In genomic region chr15:79752742-79753419, GRCm38 (mm10) we compare ENCODE assay signal across 8 mouse cellular contexts. TPM values are rescaled to one million over a fixed set of nuclear protein-coding genes. Genes with fewer than 3 reads are reported as not detected.
DNase-seq lines count a peak whose midpoint lies in the region; ATAC-seq and TF ChIP-seq lines count a peak whose summit lies in the region.

No protein-coding gene starts in this region.

- no peaks in the 10 kb centered on the region for H3K27me3 ChIP-seq in intestine, embryonic 15.5 days (replicated peaks)
- H3K27me3 ChIP-seq in limb, embryonic 12.5 days, result no peaks in the 10 kb centered on the region
- no peaks in the 10 kb centered on the region for H3K27me3 ChIP-seq in midbrain, postnatal 0 days (ENCODE audit: insufficient read depth, low read length)

- WGBS in intestine, embryonic 15.5 days, result 21% methylated on average over 11 of the region's 11 CpGs
- WGBS in limb, embryonic 12.5 days, result 23% methylated on average over 11 of the region's 11 CpGs
- 22% methylated on average over 11 of the region's 11 CpGs for WGBS in midbrain, postnatal 0 days

- peak; percentile 79 to 91 for DNase-seq in adrenal gland, adult (ENCODE audit: inconsistent age in 2 of 2, low spot score in 1 of 2)
- no peak for DNase-seq in adrenal gland, adult 8-10 months
- DNase-seq in cerebellum, adult 9-10 months, result peak; percentile 86
- peak; percentile 60 to 80 for DNase-seq in frontal cortex, postnatal 14 days (ENCODE audit: low spot score in 2 of 2)
- peak; percentile 74 for DNase-seq in midbrain, postnatal 0 days (ENCODE audit: low spot score)
- peak; percentile 70 to 79 for DNase-seq in spleen, postnatal 10 days (ENCODE audit: low spot score in 2 of 2)

- H3K4me3 ChIP-seq in intestine, embryonic 15.5 days (replicated peaks), result no peak overlapping the region
- H3K4me3 ChIP-seq in limb, embryonic 12.5 days (replicated peaks), result no peak overlapping the region
- H3K4me3 ChIP-seq in midbrain, postnatal 0 days (ENCODE audit: low read depth, low read length), result no peak overlapping the region

- H3K9me3 ChIP-seq in intestine, embryonic 15.5 days, result no peaks in the 10 kb centered on the region
- H3K9me3 ChIP-seq in limb, embryonic 12.5 days, result no peaks in the 10 kb centered on the region
- no peaks in the 10 kb centered on the region for H3K9me3 ChIP-seq in midbrain, postnatal 0 days (ENCODE audit: low read length)

- ATAC-seq in intestine, embryonic 15.5 days, result peak; percentile 57
- ATAC-seq in limb, embryonic 12.5 days (ENCODE audit: insufficient number of reproducible peaks, insufficient read depth, low FRiP score, low TSS enrichment, low read depth), result no peak
- ATAC-seq in midbrain, postnatal 0 days (ENCODE audit: low FRiP score), result peak; percentile 9; the same call in 1 of the 2 replicates

- peak; percentile 100 for TF ChIP-seq CTCF in midbrain, postnatal 0 days (IDR thresholded peaks at IDR 0.05)

- no peak overlapping the region for H3K4me2 ChIP-seq in intestine, embryonic 15.5 days (replicated peaks)
- H3K4me2 ChIP-seq in limb, embryonic 12.5 days, result no peak overlapping the region
- H3K4me2 ChIP-seq in midbrain, postnatal 0 days (ENCODE audit: low read depth, low read length, poor library complexity, severe bottlenecking), result no peak overlapping the region

- H3K9ac ChIP-seq in intestine, embryonic 15.5 days, result no peak overlapping the region
- H3K9ac ChIP-seq in limb, embryonic 12.5 days (replicated peaks), result 0 out of 2 replicates have a peak overlapping the region, but pooled peaks have one; percentile 8
- H3K9ac ChIP-seq in midbrain, postnatal 0 days (replicated peaks; ENCODE audit: low read length, poor library complexity, severe bottlenecking), result no peak overlapping the region

- no peaks in the 10 kb centered on the region for H3K36me3 ChIP-seq in intestine, embryonic 15.5 days
- no peaks in the 10 kb centered on the region for H3K36me3 ChIP-seq in limb, embryonic 12.5 days
- no peaks in the 10 kb centered on the region for H3K36me3 ChIP-seq in midbrain, postnatal 0 days (ENCODE audit: insufficient read depth, low read length)

- no peak overlapping the region for H3K27ac ChIP-seq in intestine, embryonic 15.5 days
- H3K27ac ChIP-seq in limb, embryonic 12.5 days, result no peak overlapping the region
- H3K27ac ChIP-seq in midbrain, postnatal 0 days (ENCODE audit: low read depth, low read length), result no peak overlapping the region

- no peaks in the 10 kb centered on the region for H3K4me1 ChIP-seq in intestine, embryonic 15.5 days (replicated peaks)
- 0 out of 2 replicates have a peak, but pooled peaks cover 4% of the 10 kb centered on the region for H3K4me1 ChIP-seq in limb, embryonic 12.5 days (replicated peaks)
- no peaks in the 10 kb centered on the region for H3K4me1 ChIP-seq in midbrain, postnatal 0 days (ENCODE audit: insufficient read depth, low read length)

RNA-seq across cellular contexts. Expression of gene Sun2, which starts 10.5 kb away (rescaled TPM):
- 10 to 100 TPM; 48.3 to 71.4 (median 53.9) TPM for total RNA-seq in adrenal gland, adult 8-10 months (2022)
- polyA plus RNA-seq in intestine, embryonic 15.5 days (2015; fragmentation: Nextera tagmentation; extraction: Ambion mirVana), result 3.4 and 4.5 TPM in 2 replicates
- polyA plus RNA-seq in limb, embryonic 12.5 days (2016; fragmentation: Nextera tagmentation; extraction: Ambion mirVana), result 6.1 and 6.6 TPM in 2 replicates
- 32.3 and 33.7 TPM in 2 replicates for total RNA-seq in midbrain, postnatal 0 days (2014; rRNA removed)
- 2.8 and 3.1 TPM in 2 replicates for polyA plus RNA-seq in midbrain, postnatal 0 days (2015; fragmentation: Nextera tagmentation; extraction: Ambion mirVana)

RNA-seq across cellular contexts. Expression of gene Dnal4, which starts 24.8 kb away (rescaled TPM):
- total RNA-seq in adrenal gland, adult 8-10 months (2022), result 10 to 100 TPM; 22.0 to 27.1 (median 23.5) TPM
- polyA plus RNA-seq in intestine, embryonic 15.5 days (2015; fragmentation: Nextera tagmentation; extraction: Ambion mirVana), result 42.6 and 44.5 TPM in 2 replicates
- polyA plus RNA-seq in limb, embryonic 12.5 days (2016; fragmentation: Nextera tagmentation; extraction: Ambion mirVana), result 71.0 and 71.2 TPM in 2 replicates
- 40.8 and 44.0 TPM in 2 replicates for total RNA-seq in midbrain, postnatal 0 days (2014; rRNA removed)
- polyA plus RNA-seq in midbrain, postnatal 0 days (2015; fragmentation: Nextera tagmentation; extraction: Ambion mirVana), result 55.9 and 59.7 TPM in 2 replicates

RNA-seq across cellular contexts. Expression of gene Nptxr, which starts 51.7 kb away (rescaled TPM):
- total RNA-seq in adrenal gland, adult 8-10 months (2022), result 10 to 100 TPM in 2 of 4 experiments, 1 to 10 TPM in 2; 6.4 to 11.9 (median 9.4) TPM
- polyA plus RNA-seq in intestine, embryonic 15.5 days (2015; fragmentation: Nextera tagmentation; extraction: Ambion mirVana), result 2.8 and 3.3 TPM in 2 replicates
- polyA plus RNA-seq in limb, embryonic 12.5 days (2016; fragmentation: Nextera tagmentation; extraction: Ambion mirVana), result 2.0 and 2.3 TPM in 2 replicates
- total RNA-seq in midbrain, postnatal 0 days (2014; rRNA removed), result 254 and 288 TPM in 2 replicates
- polyA plus RNA-seq in midbrain, postnatal 0 days (2015; fragmentation: Nextera tagmentation; extraction: Ambion mirVana), result 84.2 and 97.8 TPM in 2 replicates

Comparison
In these comparisons a context has a peak if more than half of its experiments do, and no peak if none do; other contexts are left out.
1. RNA of gene Nptxr, which starts 51.7 kb away (polyA plus RNA-seq): 84.2 to 97.8 TPM in midbrain, postnatal 0 days; 2.8 to 3.3 TPM in intestine, embryonic 15.5 days and 2.0 to 2.3 TPM in limb, embryonic 12.5 days; every median in the first group is over 10 times any median in the second.